Mouse (Mus musculus) limb, embryonic 14.5 days (tissue): ENCODE data around the gene Brpf3. TPM values are rescaled to one million over a fixed set of nuclear protein-coding genes. Genes with fewer than 3 reads are reported as not detected.

Experiments used
- ATAC-seq: fragments of 200-750 bp; cut with Nextera tagmentation; 2 replicates; pipeline ENCODE4 v1.8.0; 2017; ENCODE audit warnings: low read depth, moderate number of reproducible peaks, moderate TSS enrichment; ENCODE audit not compliant: low FRiP score
- DNase-seq: peaks from one replicate; pipeline ENCODE4 v3.0.0-alpha.2; 2015; ENCODE audit warnings: low spot score
- H3K27ac ChIP-seq: fragments of 300-500 bp; sonication (generic); replicated peaks from 2 replicates; pipeline ENCODE4 v1.5.1; 2014; ENCODE audit warnings: low read depth, mild to moderate bottlenecking, low read length, moderate library complexity, mixed read lengths
- H3K27me3 ChIP-seq: fragments of 300-500 bp; sonication (generic); 2 replicates; pipeline ENCODE4 v1.6.1; 2014; ENCODE audit warnings: low read length, mixed read lengths; ENCODE audit not compliant: control insufficient read depth, insufficient read depth
- H3K36me3 ChIP-seq: fragments of 300-500 bp; sonication (generic); 2 replicates; pipeline ENCODE4 v1.6.1; 2014; ENCODE audit warnings: mild to moderate bottlenecking, low read length, moderate library complexity, mixed read lengths; ENCODE audit not compliant: control insufficient read depth, insufficient read depth
- H3K4me1 ChIP-seq: fragments of 300-500 bp; sonication (generic); 2 replicates; pipeline ENCODE4 v1.6.1; 2014; ENCODE audit warnings: antibody characterized with exemption, low read length, mixed read lengths; ENCODE audit not compliant: control insufficient read depth, insufficient read depth
- H3K4me2 ChIP-seq: fragments of 300-500 bp; sonication (generic); replicated peaks from 2 replicates; pipeline ENCODE4 v1.6.1; 2014; ENCODE audit warnings: low read depth, mild to moderate bottlenecking, low read length, moderate library complexity; ENCODE audit not compliant: severe bottlenecking
- H3K4me3 ChIP-seq: fragments of 300-500 bp; sonication (generic); replicated peaks from 2 replicates; pipeline ENCODE4 v1.5.1; 2014; ENCODE audit warnings: low read length
- H3K9ac ChIP-seq: fragments of 300-500 bp; sonication (generic); 2 replicates; pipeline ENCODE4 v1.6.1; 2014; ENCODE audit warnings: mild to moderate bottlenecking, low read depth, low read length, moderate library complexity; ENCODE audit not compliant: severe bottlenecking
- H3K9me3 ChIP-seq: fragments of 300-500 bp; sonication (generic); 2 replicates; pipeline ENCODE4 v1.6.1; 2016; ENCODE audit warnings: low read length; ENCODE audit not compliant: control insufficient read depth
- POLR2A ChIP-seq: fragments of 200-500 bp; IDR thresholded peaks from 2 replicates; pipeline ENCODE4 v1.8.0; 2012; ENCODE audit warnings: inconsistent platforms, mild to moderate bottlenecking, moderate library complexity, borderline replicate concordance; ENCODE audit not compliant: insufficient read depth, insufficient read length; ENCODE audit errors: extremely low read depth
- WGBS: fragments of 180-500 bp; shearing (Covaris S2); extraction: QIAGEN DNeasy Blood & Tissue Kit; methylation state at CpG from one replicate; pipeline ENCODE4 v1.1.7; 2014; 5-methylcytosine and 5-hydroxymethylcytosine counted together
- polyA plus RNA-seq, 2 experiments: library from polyadenylated mRNA; depleted of rRNA in 1 of 2; stranded (reverse) in 1 of 2; unstranded in 1 of 2; fragments of >200 nt; fragmentation: Nextera tagmentation in 1 of 2; extraction: Ambion mirVana in 1 of 2; gene quantifications; 2 replicates each; pipeline versions ENCODE4 v1.2.1 to v1.2.3; 2012 to 2014

The Brpf3 gene
- polyA plus RNA-seq, 2 experiments, result 11.0 to 70.0 TPM

DNA sequence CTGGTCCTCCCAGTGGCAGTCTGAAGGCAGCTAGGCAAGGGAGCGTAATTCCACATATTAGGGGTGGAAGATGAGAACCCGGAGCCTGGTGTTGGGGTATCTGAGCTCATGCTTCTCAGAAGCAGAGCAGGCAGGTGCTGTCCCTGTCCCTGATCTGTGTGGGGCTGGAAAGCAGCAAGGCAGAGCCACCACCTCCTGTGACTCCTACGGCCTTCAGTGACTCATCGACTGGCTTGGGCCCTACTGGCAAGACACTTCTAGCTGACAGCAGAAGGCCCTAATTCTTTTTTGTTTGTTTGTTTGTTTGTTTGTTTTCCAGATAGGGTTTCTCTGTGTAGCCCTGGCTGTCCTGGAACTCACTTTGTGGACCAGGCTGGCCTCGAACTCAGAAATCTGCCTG, 49.6 kb downstream of the Brpf3 start:
- no peaks in the 10 kb centered on the region for H3K27me3 ChIP-seq
- ATAC-seq (no peak), DNase-seq (no peak)
- H3K36me3 ChIP-seq, result no peaks in the 10 kb centered on the region
- no peaks in the 10 kb centered on the region for H3K9me3 ChIP-seq
- H3K4me3 ChIP-seq, result no peak overlapping the region
- H3K27ac ChIP-seq, result no peak overlapping the region
- TF ChIP-seq POLR2A, result no peak
- no peaks in the 10 kb centered on the region for H3K4me1 ChIP-seq
- WGBS, result 90% methylated on average over 5 of the region's 5 CpGs
- H3K4me2 ChIP-seq, result no peak overlapping the region
- no peak overlapping the region for H3K9ac ChIP-seq

GRCm38 (mm10) chr17:28854377-28854776, 53.5 kb downstream of the Brpf3 start:
- WGBS, result 83% methylated on average over 7 of the region's 7 CpGs
- H3K4me1 ChIP-seq, result no peaks in the 10 kb centered on the region
- no peaks in the 10 kb centered on the region for H3K27me3 ChIP-seq
- H3K27ac ChIP-seq, result no peak overlapping the region
- no peak for ATAC-seq
- peaks cover 7% of the 10 kb centered on the region; the same call in 1 of the 2 replicates for H3K9me3 ChIP-seq
- H3K9ac ChIP-seq, result no peak overlapping the region
- no peak overlapping the region for H3K4me2 ChIP-seq
- no peak overlapping the region for H3K4me3 ChIP-seq
- no peaks in the 10 kb centered on the region for H3K36me3 ChIP-seq
- DNase-seq, result no peak
- no peak for TF ChIP-seq POLR2A

- Histone ChIP-seq H3K27me3 (no peaks in the 10 kb centered on the region), H3K9me3 (peaks cover 7% of the 10 kb centered on the region; the same call in 1 of the 2 replicates), H3K4me1 (no peaks in the 10 kb centered on the region), H3K4me2 (no peak overlapping the region), H3K36me3 (no peaks in the 10 kb centered on the region), H3K9ac (no peak overlapping the region), H3K27ac (no peak overlapping the region), H3K4me3 (no peak overlapping the region)
- no peak for DNase-seq
- TF ChIP-seq POLR2A, result no peak
- WGBS, result 74% methylated on average over 9 of the region's 9 CpGs
- ATAC-seq, result no peak
Observed at GRCm38 (mm10) chr17:28855166-28855885, 54.4 kb downstream of the Brpf3 start.

DNA sequence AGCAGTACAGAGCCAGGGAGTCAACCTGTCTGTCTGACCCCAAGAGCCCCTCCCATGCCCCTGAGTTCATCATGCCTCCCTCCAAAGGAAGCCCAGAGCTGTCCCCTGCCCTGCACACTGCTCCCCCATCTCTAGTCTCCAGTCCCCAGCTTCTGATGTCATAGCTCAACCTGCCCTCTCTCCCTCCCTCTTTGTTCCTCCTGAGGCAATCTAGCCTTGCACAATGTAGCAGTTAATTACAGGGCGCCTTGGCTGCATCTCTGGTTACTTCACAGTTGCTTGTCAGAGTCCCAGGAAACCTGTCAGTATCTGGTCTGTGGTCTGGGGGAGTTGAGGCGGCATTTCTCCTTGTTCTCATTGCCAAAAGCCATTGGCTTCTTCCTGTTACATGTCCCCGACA, 55.1 kb downstream of the Brpf3 start:
- TF ChIP-seq POLR2A, result no peak
- ATAC-seq, result no peak
- H3K4me2 ChIP-seq, result no peak overlapping the region
- H3K4me3 ChIP-seq, result no peak overlapping the region
- H3K4me1 ChIP-seq, result no peaks in the 10 kb centered on the region
- no peak overlapping the region for H3K9ac ChIP-seq
- H3K27ac ChIP-seq, result no peak overlapping the region
- DNase-seq, result peak; percentile 42
- WGBS, result 52% methylated on average over 3 of the region's 3 CpGs
- H3K36me3 ChIP-seq, result no peaks in the 10 kb centered on the region
- no peaks in the 10 kb centered on the region for H3K27me3 ChIP-seq
- peaks cover 7% of the 10 kb centered on the region; the same call in 1 of the 2 replicates for H3K9me3 ChIP-seq

GRCm38 (mm10) chr17:28858205-28858604, 57.3 kb downstream of the Brpf3 start, which contains the start of gene Pnpla1:
TSS of gene Pnpla1 (plus strand) at chr17:28858411.
- H3K4me2 ChIP-seq, result no peak within 1 kb of the TSS
- WGBS, result 36% methylated on average over 12 of the region's 12 CpGs
- H3K36me3 ChIP-seq, result no peaks in the 10 kb centered on the region
- no peak for TF ChIP-seq POLR2A
- H3K27me3 ChIP-seq, result no peaks in the 10 kb centered on the region
- no peak within 1 kb of the TSS for H3K27ac ChIP-seq
- DNase-seq (no peak), ATAC-seq (no peak)
- no peak within 1 kb of the TSS for H3K4me3 ChIP-seq
- H3K9ac ChIP-seq, result no peak within 1 kb of the TSS
- H3K9me3 ChIP-seq, result peaks cover 7% of the 10 kb centered on the region; the same call in 1 of the 2 replicates
- no peaks in the 10 kb centered on the region for H3K4me1 ChIP-seq

- no peak for TF ChIP-seq POLR2A
- Histone ChIP-seq H3K9me3 (no peaks in the 10 kb centered on the region), H3K27me3 (no peaks in the 10 kb centered on the region), H3K4me2 (no peak overlapping the region), H3K4me3 (no peak overlapping the region), H3K9ac (no peak overlapping the region), H3K36me3 (no peaks in the 10 kb centered on the region), H3K27ac (no peak overlapping the region), H3K4me1 (no peaks in the 10 kb centered on the region)
- WGBS, result 72% methylated on average over 7 of the region's 7 CpGs
- no peak for DNase-seq
- no peak for ATAC-seq
Observed at GRCm38 (mm10) chr17:28863926-28864325, 63.0 kb downstream of the Brpf3 start.
